Mouse (Mus musculus): ENCODE data around the gene Chml. TPM values are rescaled to one million over a fixed set of nuclear protein-coding genes. Genes with fewer than 3 reads are reported as not detected.

The Chml gene
- total and polyA plus RNA-seq, 2 experiments from 2014 or later = 1.9 to 5.2 TPM

DNA sequence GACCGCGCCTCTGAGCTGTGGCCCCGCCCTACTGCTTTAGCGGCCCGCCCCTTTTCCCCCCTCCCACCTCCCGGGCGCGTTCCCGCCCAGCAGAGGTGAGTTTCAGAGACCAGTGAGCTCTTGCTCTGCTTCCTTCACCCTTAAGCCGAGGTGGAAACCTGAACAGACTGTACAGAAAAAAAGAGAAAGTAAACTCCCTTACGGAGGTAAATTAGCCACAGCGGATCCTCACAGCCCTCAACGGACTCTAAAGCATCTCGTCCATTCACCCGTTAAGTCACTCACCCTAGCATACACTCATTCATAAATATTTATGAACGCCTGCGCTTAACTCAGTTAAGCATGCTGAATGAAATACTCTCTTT lies 278 bp upstream of the Chml start:
- H3K27ac ChIP-seq (ENCODE audit: low read depth) = peak overlapping the region; percentile 69
- peaks cover 31% of the 10 kb centered on the region for H3K4me1 ChIP-seq (ENCODE audit: control insufficient read depth, insufficient read depth)
- DNase-seq (ENCODE audit: low spot score) (no peak), ATAC-seq (ENCODE audit: insufficient read depth, low read depth) (peak; percentile 14; the same call in 1 of the 2 replicates)
- H3K4me2 ChIP-seq (ENCODE audit: low read depth, low read length) = peak overlapping the region; percentile 98
- H3K27me3 ChIP-seq (ENCODE audit: control insufficient read depth, insufficient read depth, low read length) = no peaks in the 10 kb centered on the region
- WGBS = under 1% methylated on average over 17 of the region's 17 CpGs
- H3K36me3 ChIP-seq (replicated peaks; ENCODE audit: control insufficient read depth, insufficient read depth, low read length) = peaks cover 2% of the 10 kb centered on the region; the same call in 1 of the 2 replicates
- TF ChIP-seq EP300 (IDR thresholded peaks at IDR 0.05; ENCODE audit: low read depth) = no peak
- no peak for TF ChIP-seq CTCF (IDR thresholded peaks at IDR 0.05; ENCODE audit: low read depth)
- peak overlapping the region; percentile 91 for H3K4me3 ChIP-seq (ENCODE audit: low read depth, low read length)
- H3K9ac ChIP-seq (replicated peaks; ENCODE audit: low read depth, low read length) = peak overlapping the region; percentile 45
- H3K9me3 ChIP-seq (replicated peaks; ENCODE audit: control insufficient read depth, low read length) = no peaks in the 10 kb centered on the region

DNA sequence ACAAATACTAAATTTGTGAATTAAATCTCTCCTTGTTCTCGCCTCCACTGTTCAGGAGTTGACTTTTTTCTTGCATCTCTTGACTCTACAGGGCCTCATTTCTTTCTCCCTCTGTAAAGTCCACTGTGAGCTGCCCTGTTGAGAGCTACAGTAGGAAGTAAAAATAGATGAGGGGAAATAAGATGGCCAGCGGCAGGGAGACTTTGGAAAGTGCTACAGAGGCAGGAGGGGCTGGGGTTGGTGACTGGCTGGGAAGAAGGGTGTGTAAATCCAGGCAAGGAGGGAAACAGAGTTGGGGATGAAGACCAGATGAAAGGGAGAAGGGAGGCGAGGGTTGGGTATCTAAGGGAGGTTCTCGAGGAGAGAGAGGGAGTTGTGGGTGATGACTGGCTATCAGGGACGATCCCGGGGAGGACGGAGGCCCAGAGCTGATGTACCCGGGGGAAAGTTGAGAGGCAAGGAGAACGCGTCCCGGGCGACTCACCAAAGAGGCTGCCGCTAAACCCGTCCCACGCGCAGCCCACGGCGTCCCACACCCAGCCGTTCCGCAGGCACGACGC lies 935 bp downstream of the Chml start:
- Histone ChIP-seq H3K4me1 (ENCODE audit: control insufficient read depth, insufficient read depth) (peaks cover 31% of the 10 kb centered on the region), H3K9ac (replicated peaks; ENCODE audit: low read depth, low read length) (peak overlapping the region; percentile 87), H3K36me3 (replicated peaks; ENCODE audit: control insufficient read depth, insufficient read depth, low read length) (peaks cover 11% of the 10 kb centered on the region), H3K9me3 (replicated peaks; ENCODE audit: control insufficient read depth, low read length) (no peaks in the 10 kb centered on the region), H3K27me3 (ENCODE audit: control insufficient read depth, insufficient read depth, low read length) (no peaks in the 10 kb centered on the region), H3K4me3 (ENCODE audit: low read depth, low read length) (peak overlapping the region; percentile 91), H3K4me2 (ENCODE audit: low read depth, low read length) (peak overlapping the region; percentile 98), H3K27ac (ENCODE audit: low read depth) (peak overlapping the region; percentile 93)
- no peak for ATAC-seq (ENCODE audit: insufficient read depth, low read depth)
- peak; percentile 23 for DNase-seq (ENCODE audit: low spot score)
- 1% methylated on average over 22 of the region's 22 CpGs for WGBS
- TF ChIP-seq EP300 (IDR thresholded peaks at IDR 0.05; ENCODE audit: low read depth) (no peak), CTCF (IDR thresholded peaks at IDR 0.05; ENCODE audit: low read depth) (no peak)

DNA sequence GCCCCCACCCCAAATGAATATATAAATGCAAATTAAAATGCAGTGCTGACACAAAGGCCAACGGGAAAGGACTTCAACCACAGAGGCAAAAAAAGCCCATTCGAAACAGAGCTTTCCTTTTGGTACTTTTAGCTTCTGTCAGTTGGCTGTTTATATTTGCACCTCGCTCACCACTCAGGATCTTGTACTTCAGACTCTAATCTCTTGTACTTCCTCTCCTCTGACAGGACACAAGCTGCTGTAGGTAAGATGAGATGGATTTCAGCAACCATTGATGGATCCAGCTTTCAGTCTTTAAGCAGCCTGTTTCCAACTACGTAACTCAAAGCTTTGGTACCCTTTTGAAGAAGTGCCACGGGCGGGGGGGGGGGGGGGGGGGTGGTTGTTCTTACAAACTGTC lies 11.7 kb downstream of the Chml start:
- Histone ChIP-seq H3K4me3 (ENCODE audit: low read depth, low read length) (no peak overlapping the region), H3K27ac (ENCODE audit: low read depth) (no peak overlapping the region), H3K4me1 (ENCODE audit: control insufficient read depth, insufficient read depth) (no peaks in the 10 kb centered on the region), H3K4me2 (ENCODE audit: low read depth, low read length) (no peak overlapping the region), H3K36me3 (replicated peaks; ENCODE audit: control insufficient read depth, insufficient read depth, low read length) (no peaks in the 10 kb centered on the region), H3K27me3 (ENCODE audit: control insufficient read depth, insufficient read depth, low read length) (no peaks in the 10 kb centered on the region), H3K9ac (replicated peaks; ENCODE audit: low read depth, low read length) (no peak overlapping the region), H3K9me3 (replicated peaks; ENCODE audit: control insufficient read depth, low read length) (no peaks in the 10 kb centered on the region)
- TF ChIP-seq EP300 (IDR thresholded peaks at IDR 0.05; ENCODE audit: low read depth) (no peak), CTCF (IDR thresholded peaks at IDR 0.05; ENCODE audit: low read depth) (no peak)
- no peak for DNase-seq (ENCODE audit: low spot score)
- no peak for ATAC-seq (ENCODE audit: insufficient read depth, low read depth)
- WGBS = 65% methylated on average over 6 of the region's 6 CpGs

DNA sequence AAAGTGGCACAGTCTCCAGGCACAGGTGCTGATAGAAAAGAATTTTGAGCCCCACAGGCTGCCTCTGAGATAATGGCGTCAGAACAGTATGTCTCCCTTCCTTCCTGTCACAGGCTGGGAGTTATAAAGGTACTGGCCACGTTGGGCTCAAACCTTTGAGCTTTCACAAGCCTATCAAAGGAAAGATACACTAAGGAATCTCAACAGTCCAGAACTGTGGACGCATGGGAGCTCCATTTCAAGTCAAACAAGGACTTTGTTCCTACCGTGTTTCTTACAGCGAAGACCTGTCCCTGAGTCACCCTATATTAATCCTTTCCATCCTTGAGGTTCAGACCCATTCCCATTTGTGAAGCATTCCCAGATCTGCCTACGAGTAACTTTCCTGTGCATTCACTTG lies 15.2 kb downstream of the Chml start:
- Histone ChIP-seq H3K9ac (replicated peaks; ENCODE audit: low read depth, low read length) (no peak overlapping the region), H3K4me1 (ENCODE audit: control insufficient read depth, insufficient read depth) (no peaks in the 10 kb centered on the region), H3K9me3 (replicated peaks; ENCODE audit: control insufficient read depth, low read length) (no peaks in the 10 kb centered on the region), H3K27ac (ENCODE audit: low read depth) (no peak overlapping the region), H3K4me3 (ENCODE audit: low read depth, low read length) (no peak overlapping the region), H3K36me3 (replicated peaks; ENCODE audit: control insufficient read depth, insufficient read depth, low read length) (no peaks in the 10 kb centered on the region), H3K4me2 (ENCODE audit: low read depth, low read length) (no peak overlapping the region), H3K27me3 (ENCODE audit: control insufficient read depth, insufficient read depth, low read length) (no peaks in the 10 kb centered on the region)
- DNase-seq (ENCODE audit: low spot score) (no peak), ATAC-seq (ENCODE audit: insufficient read depth, low read depth) (no peak)
- TF ChIP-seq EP300 (IDR thresholded peaks at IDR 0.05; ENCODE audit: low read depth) = no peak
- TF ChIP-seq CTCF (IDR thresholded peaks at IDR 0.05; ENCODE audit: low read depth) = no peak
- WGBS = 54% methylated on average over 6 of the region's 6 CpGs

DNA sequence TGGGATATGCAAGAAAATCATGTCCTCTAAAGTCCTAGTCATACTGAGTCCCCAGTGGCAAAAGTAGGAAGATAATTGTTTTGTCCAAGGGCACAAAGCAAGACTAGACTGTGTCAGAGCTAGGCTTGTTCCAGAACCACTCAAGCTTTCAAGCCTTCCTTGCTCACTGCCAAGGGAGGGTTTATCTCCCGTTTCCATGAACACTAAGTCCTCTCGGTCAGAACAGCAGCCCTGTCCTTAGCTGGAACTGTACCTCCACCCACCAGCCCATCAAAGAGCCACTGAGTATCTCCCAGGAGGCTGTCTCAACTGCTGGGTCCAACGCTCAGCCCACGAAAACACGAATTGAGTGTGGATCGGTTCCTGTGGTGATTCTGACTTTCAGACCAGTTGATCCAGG lies 17.6 kb downstream of the Chml start:
- 65% methylated on average over 6 of the region's 6 CpGs for WGBS
- H3K27ac ChIP-seq (ENCODE audit: low read depth) = no peak overlapping the region
- no peak for DNase-seq (ENCODE audit: low spot score)

More for the DNA sequence above, 17.6 kb downstream of the Chml start:
- Histone ChIP-seq H3K36me3 (replicated peaks; ENCODE audit: control insufficient read depth, insufficient read depth, low read length) (no peaks in the 10 kb centered on the region), H3K4me1 (ENCODE audit: control insufficient read depth, insufficient read depth) (no peaks in the 10 kb centered on the region), H3K9me3 (replicated peaks; ENCODE audit: control insufficient read depth, low read length) (no peaks in the 10 kb centered on the region), H3K27me3 (ENCODE audit: control insufficient read depth, insufficient read depth, low read length) (no peaks in the 10 kb centered on the region), H3K9ac (replicated peaks; ENCODE audit: low read depth, low read length) (no peak overlapping the region), H3K4me2 (ENCODE audit: low read depth, low read length) (no peak overlapping the region), H3K4me3 (ENCODE audit: low read depth, low read length) (no peak overlapping the region)
- ATAC-seq (ENCODE audit: insufficient read depth, low read depth) = no peak
- TF ChIP-seq CTCF (IDR thresholded peaks at IDR 0.05; ENCODE audit: low read depth) (no peak), EP300 (IDR thresholded peaks at IDR 0.05; ENCODE audit: low read depth) (no peak)
